Mouse (Mus musculus): ENCODE measurements around the gene Rad51.

GRCm38 (mm10) chr2:119106583-119106982 is 6.0 kb upstream of the Rad51 start:
- TF ChIP-seq POLR2AphosphoS2 (IDR thresholded peaks at IDR 0.05; ENCODE audit: insufficient read length, low read depth) (no peak), TCF12 (IDR thresholded peaks at IDR 0.05; ENCODE audit: insufficient read depth, poor library complexity, severe bottlenecking) (no peak), POLR2A (IDR thresholded peaks at IDR 0.05; ENCODE audit: insufficient read length, low read depth) (no peak), MAX (IDR thresholded peaks at IDR 0.05; ENCODE audit: low read depth) (no peak), USF1 (IDR thresholded peaks at IDR 0.05; ENCODE audit: low read depth) (no peak), MYOG (IDR thresholded peaks at IDR 0.05; ENCODE audit: control insufficient read depth in 1 of 3, insufficient read depth in 1 of 3, insufficient read length in 2 of 3, low read depth in 2 of 3) (no peak)
